Mouse (Mus musculus) ES-E14 (cell line): ENCODE results near the gene Gxylt2. TPM values are rescaled to one million over a fixed set of nuclear protein-coding genes. Genes with fewer than 3 reads are reported as not detected.

ENCODE experiments used
- DNase-seq: peaks from one replicate; pipeline ENCODE4 v3.0.0-alpha.2; 2013; ENCODE audit warnings: low read depth, low spot score
- H3K27ac ChIP-seq: 2 replicates; pipeline ENCODE4 v1.5.1; 2012; ENCODE audit warnings: low read depth, mild to moderate bottlenecking, low read length, moderate library complexity, mixed read lengths; ENCODE audit not compliant: poor library complexity, insufficient read depth, severe bottlenecking
- H3K36me3 ChIP-seq: 2 replicates; pipeline ENCODE4 v1.6.1; 2012; ENCODE audit warnings: mild to moderate bottlenecking, low read length, moderate library complexity, mixed read lengths; ENCODE audit not compliant: control insufficient read depth, poor library complexity, insufficient read depth, severe bottlenecking
- H3K4me1 ChIP-seq, 2 experiments: fragments of 150-350 bp in 1 of 2; sonication (generic) in 1 of 2; 2 replicates each; pipeline ENCODE4 v1.6.1; 2012; ENCODE audit warnings: low read length in 2 of 2, mild to moderate bottlenecking in 1 of 2, mixed read lengths in 1 of 2; ENCODE audit not compliant: control insufficient read depth in 2 of 2, insufficient read depth in 2 of 2, poor library complexity in 1 of 2
- H3K4me3 ChIP-seq, 2 experiments: fragments of 150-350 bp in 1 of 2; sonication (generic) in 1 of 2; 2 replicates each; pipeline ENCODE4 v1.5.1; 2012; ENCODE audit warnings: low read length in 2 of 2, low read depth in 1 of 2, mild to moderate bottlenecking in 1 of 2, mixed read lengths in 1 of 2; ENCODE audit not compliant: insufficient read depth in 1 of 2, poor library complexity in 1 of 2, severe bottlenecking in 1 of 2
- H3K9ac ChIP-seq: 2 replicates; pipeline ENCODE4 v1.6.1; 2012; ENCODE audit warnings: low read depth, mild to moderate bottlenecking, low read length, mixed read lengths; ENCODE audit not compliant: poor library complexity, insufficient read depth, severe bottlenecking
- H3K9me3 ChIP-seq: fragments of 150-350 bp; sonication (generic); 2 replicates; pipeline ENCODE4 v1.6.1; 2012; ENCODE audit warnings: low read depth, mild to moderate bottlenecking, low read length; ENCODE audit not compliant: control insufficient read depth, insufficient read depth
- CHD2 ChIP-seq: IDR thresholded peaks from 2 replicates; pipeline ENCODE4 v1.6.1; 2014; ENCODE audit warnings: mild to moderate bottlenecking, low read depth, low read length, inconsistent platforms
- HCFC1 ChIP-seq: IDR thresholded peaks from 2 replicates; pipeline ENCODE4 v1.6.1; 2012; ENCODE audit warnings: low read length, inconsistent platforms, borderline replicate concordance; ENCODE audit not compliant: insufficient read depth
- MAFK ChIP-seq: IDR thresholded peaks from 2 replicates; pipeline ENCODE4 v1.6.1; 2014; ENCODE audit warnings: mild to moderate bottlenecking, low read depth, low read length, inconsistent platforms; ENCODE audit not compliant: insufficient read depth
- ZC3H11A ChIP-seq: IDR thresholded peaks from 2 replicates; pipeline ENCODE4 v1.6.1; 2012; ENCODE audit warnings: low read depth, mild to moderate bottlenecking, inconsistent platforms, low read length, borderline replicate concordance
- ZNF384 ChIP-seq: IDR thresholded peaks from 2 replicates; pipeline ENCODE4 v1.6.1; 2012; ENCODE audit warnings: low read depth, low read length, inconsistent platforms
- in situ Hi-C, 2 experiments: fragments of 600-800 bp; cut with MboI; formaldehyde crosslinking; loops; one replicate each; pipeline ENCODE4 v1.15.1; 2025; ENCODE audit warnings: low sequenced_read_pairs in 2 of 2, inconsistent platforms in 1 of 2; ENCODE audit not compliant: unreplicated experiment in 2 of 2
- total RNA-seq: library from RNA; depleted of rRNA; stranded (reverse); fragments of 300-350 nt; gene quantifications from 2 replicates; pipeline ENCODE4 v1.2.3, GENCODE M21; 2012

Gene Gxylt2
- total RNA-seq, 1 experiment, result 1.3 TPM

- TF ChIP-seq CHD2 (no peak), ZNF384 (no peak), HCFC1 (no peak), MAFK (no peak), ZC3H11A (no peak)
- in situ Hi-C loops, result no loop called here
- no peak for DNase-seq
These were observed 91.3 kb downstream of the Gxylt2 start for GRCm38 (mm10) chr6:100795797-100796196.

GRCm38 (mm10) chr6:100799290-100799689, 94.8 kb downstream of the Gxylt2 start:
- no peak for DNase-seq
- no peak overlapping the region for H3K27ac ChIP-seq
- no peak overlapping the region for H3K4me3 ChIP-seq
- H3K9me3 ChIP-seq, result no peaks in the 10 kb centered on the region
- in situ Hi-C loops, result no loop called here
- H3K36me3 ChIP-seq, result no peaks in the 10 kb centered on the region
- TF ChIP-seq ZNF384 (no peak), ZC3H11A (no peak), HCFC1 (no peak), CHD2 (no peak), MAFK (no peak)
- H3K4me1 ChIP-seq, result peaks cover 3 to 5% of the 10 kb centered on the region in 2 experiments; a peak in 3 of 4 replicates
- no peak overlapping the region for H3K9ac ChIP-seq

More at GRCm38 (mm10) chr6:100795797-100796196, 91.3 kb downstream of the Gxylt2 start:
- no peaks in the 10 kb centered on the region for H3K4me1 ChIP-seq
- H3K4me3 ChIP-seq, result no peak overlapping the region
- no peak overlapping the region for H3K9ac ChIP-seq
- H3K9me3 ChIP-seq, result no peaks in the 10 kb centered on the region
- no peaks in the 10 kb centered on the region for H3K36me3 ChIP-seq
- no peak overlapping the region for H3K27ac ChIP-seq

- no peak overlapping the region for H3K9ac ChIP-seq
- TF ChIP-seq CHD2 (no peak), MAFK (no peak), ZNF384 (no peak), HCFC1 (no peak), ZC3H11A (no peak)
- no peak overlapping the region for H3K27ac ChIP-seq
- H3K9me3 ChIP-seq, result no peaks in the 10 kb centered on the region
- in situ Hi-C loops, result no loop called here
- H3K4me1 ChIP-seq, result peaks cover 3 to 5% of the 10 kb centered on the region in 2 experiments; a peak in 3 of 4 replicates
- no peaks in the 10 kb centered on the region for H3K36me3 ChIP-seq
- DNase-seq, result no peak
- H3K4me3 ChIP-seq, result no peak overlapping the region
These were observed 95.2 kb downstream of the Gxylt2 start for GRCm38 (mm10) chr6:100799766-100800165.

- H3K36me3 ChIP-seq, result no peaks in the 10 kb centered on the region
- in situ Hi-C loops, result no loop called here
- H3K9ac ChIP-seq, result no peak overlapping the region
- no peak overlapping the region for H3K27ac ChIP-seq
- no peak for DNase-seq
- H3K9me3 ChIP-seq, result no peaks in the 10 kb centered on the region
- H3K4me1 ChIP-seq, result peaks cover 3 to 5% of the 10 kb centered on the region in 2 experiments; a peak in 3 of 4 replicates
- TF ChIP-seq ZC3H11A (no peak), ZNF384 (no peak), HCFC1 (no peak), CHD2 (no peak), MAFK (no peak)
- no peak overlapping the region for H3K4me3 ChIP-seq
These were observed 96.0 kb downstream of the Gxylt2 start for GRCm38 (mm10) chr6:100800497-100800955.
